Mouse (Mus musculus): Measurements from ENCODE around the gene D5Ertd579e. TPM values are rescaled to one million over a fixed set of nuclear protein-coding genes. Genes with fewer than 3 reads are reported as not detected.

The D5Ertd579e gene
- polyA plus RNA-seq, 1 experiment from 2014 or later = 14.0 TPM

GRCm38 (mm10) chr5:36713693-36714092 lies 17.9 kb upstream of the D5Ertd579e start:
- peak; percentile 75 for ATAC-seq (ENCODE audit: low read depth)
- Histone ChIP-seq H3K4me2 (ENCODE audit: low read depth, low read length) (peak overlapping the region; percentile 76; the same call in 1 of the 2 replicates), H3K27ac (ENCODE audit: low read length) (no peak overlapping the region), H3K27me3 (ENCODE audit: control insufficient read depth, insufficient read depth, low read depth, low read length) (peaks cover 54% of the 10 kb centered on the region), H3K9ac (ENCODE audit: low read length) (no peak overlapping the region), H3K9me3 (ENCODE audit: control insufficient read depth, low read length) (no peaks in the 10 kb centered on the region), H3K36me3 (ENCODE audit: control insufficient read depth, insufficient read depth, low read length) (no peaks in the 10 kb centered on the region), H3K4me3 (ENCODE audit: low read length) (no peak overlapping the region), H3K4me1 (replicated peaks; ENCODE audit: control insufficient read depth, insufficient read depth, low read length) (peaks cover 10% of the 10 kb centered on the region)
- WGBS = 43% methylated on average over 6 of the region's 6 CpGs

GRCm38 (mm10) chr5:36712553-36713534 lies 17.0 kb upstream of the D5Ertd579e start:
- WGBS = 4% methylated on average over 31 of the region's 31 CpGs
- peak overlapping the region; percentile 54; the same call in 1 of the 2 replicates for H3K9ac ChIP-seq (ENCODE audit: low read length)
- H3K27me3 ChIP-seq (ENCODE audit: control insufficient read depth, insufficient read depth, low read depth, low read length) = peaks cover 46% of the 10 kb centered on the region

GRCm38 (mm10) chr5:36711863-36712262 lies 16.0 kb upstream of the D5Ertd579e start:
- no peaks in the 10 kb centered on the region for H3K9me3 ChIP-seq (ENCODE audit: control insufficient read depth, low read length)
- H3K27ac ChIP-seq (ENCODE audit: low read length) = no peak overlapping the region
- ATAC-seq (ENCODE audit: low read depth) = no peak
- H3K4me1 ChIP-seq (replicated peaks; ENCODE audit: control insufficient read depth, insufficient read depth, low read length) = peaks cover 10% of the 10 kb centered on the region
- no peaks in the 10 kb centered on the region for H3K36me3 ChIP-seq (ENCODE audit: control insufficient read depth, insufficient read depth, low read length)
- H3K9ac ChIP-seq (ENCODE audit: low read length) = no peak overlapping the region
- no peak overlapping the region for H3K4me3 ChIP-seq (ENCODE audit: low read length)
- H3K4me2 ChIP-seq (ENCODE audit: low read depth, low read length) = no peak overlapping the region
- 42% methylated on average over 5 of the region's 5 CpGs for WGBS
- peaks cover 41% of the 10 kb centered on the region for H3K27me3 ChIP-seq (ENCODE audit: control insufficient read depth, insufficient read depth, low read depth, low read length)

More at GRCm38 (mm10) chr5:36712553-36713534, 17.0 kb upstream of the D5Ertd579e start:
- Histone ChIP-seq H3K27ac (ENCODE audit: low read length) (no peak overlapping the region), H3K4me1 (replicated peaks; ENCODE audit: control insufficient read depth, insufficient read depth, low read length) (peaks cover 10% of the 10 kb centered on the region), H3K4me2 (ENCODE audit: low read depth, low read length) (peak overlapping the region; percentile 76), H3K4me3 (ENCODE audit: low read length) (peak overlapping the region; percentile 43), H3K36me3 (ENCODE audit: control insufficient read depth, insufficient read depth, low read length) (no peaks in the 10 kb centered on the region), H3K9me3 (ENCODE audit: control insufficient read depth, low read length) (no peaks in the 10 kb centered on the region)
- peak; percentile 90 for ATAC-seq (ENCODE audit: low read depth)

- no peaks in the 10 kb centered on the region for H3K4me1 ChIP-seq (replicated peaks; ENCODE audit: control insufficient read depth, insufficient read depth, low read length)
- no peak overlapping the region for H3K9ac ChIP-seq (ENCODE audit: low read length)
- no peak overlapping the region for H3K27ac ChIP-seq (ENCODE audit: low read length)
- no peak for ATAC-seq (ENCODE audit: low read depth)
- peaks cover 32% of the 10 kb centered on the region for H3K27me3 ChIP-seq (ENCODE audit: control insufficient read depth, insufficient read depth, low read depth, low read length)
- WGBS = 86% methylated on average over 5 of the region's 5 CpGs
- H3K4me2 ChIP-seq (ENCODE audit: low read depth, low read length) = no peak overlapping the region
- no peak overlapping the region for H3K4me3 ChIP-seq (ENCODE audit: low read length)
- H3K36me3 ChIP-seq (ENCODE audit: control insufficient read depth, insufficient read depth, low read length) = no peaks in the 10 kb centered on the region
- no peaks in the 10 kb centered on the region for H3K9me3 ChIP-seq (ENCODE audit: control insufficient read depth, low read length)
Observed at GRCm38 (mm10) chr5:36705792-36706191, 10.0 kb upstream of the D5Ertd579e start.

- no peaks in the 10 kb centered on the region for H3K36me3 ChIP-seq (ENCODE audit: control insufficient read depth, insufficient read depth, low read length)
- H3K9me3 ChIP-seq (ENCODE audit: control insufficient read depth, low read length) = no peaks in the 10 kb centered on the region
- no peak for ATAC-seq (ENCODE audit: low read depth)
- H3K27me3 ChIP-seq (ENCODE audit: control insufficient read depth, insufficient read depth, low read depth, low read length) = peaks cover 29% of the 10 kb centered on the region
- no peaks in the 10 kb centered on the region for H3K4me1 ChIP-seq (replicated peaks; ENCODE audit: control insufficient read depth, insufficient read depth, low read length)
- H3K9ac ChIP-seq (ENCODE audit: low read length) = no peak overlapping the region
- H3K4me2 ChIP-seq (ENCODE audit: low read depth, low read length) = no peak overlapping the region
- 77% methylated on average over 5 of the region's 5 CpGs for WGBS
- no peak overlapping the region for H3K27ac ChIP-seq (ENCODE audit: low read length)
- H3K4me3 ChIP-seq (ENCODE audit: low read length) = no peak overlapping the region
Observed at GRCm38 (mm10) chr5:36705390-36705789, 9.6 kb upstream of the D5Ertd579e start.

- no peak overlapping the region for H3K27ac ChIP-seq (ENCODE audit: low read length)
- H3K27me3 ChIP-seq (ENCODE audit: control insufficient read depth, insufficient read depth, low read depth, low read length) = peaks cover 31% of the 10 kb centered on the region
- H3K4me2 ChIP-seq (ENCODE audit: low read depth, low read length) = no peak overlapping the region
- 74% methylated on average over 6 of the region's 6 CpGs for WGBS
- no peak overlapping the region for H3K4me3 ChIP-seq (ENCODE audit: low read length)
- no peaks in the 10 kb centered on the region for H3K4me1 ChIP-seq (replicated peaks; ENCODE audit: control insufficient read depth, insufficient read depth, low read length)
- ATAC-seq (ENCODE audit: low read depth) = no peak
- H3K9me3 ChIP-seq (ENCODE audit: control insufficient read depth, low read length) = no peaks in the 10 kb centered on the region
- no peaks in the 10 kb centered on the region for H3K36me3 ChIP-seq (ENCODE audit: control insufficient read depth, insufficient read depth, low read length)
- H3K9ac ChIP-seq (ENCODE audit: low read length) = no peak overlapping the region
Observed at GRCm38 (mm10) chr5:36704684-36705083, 8.9 kb upstream of the D5Ertd579e start.

GRCm38 (mm10) chr5:36700939-36701620 lies 5.3 kb upstream of the D5Ertd579e start:
- H3K27ac ChIP-seq (ENCODE audit: low read length) = no peak overlapping the region
- H3K9ac ChIP-seq (ENCODE audit: low read length) = no peak overlapping the region
- 57% methylated on average over 6 of the region's 6 CpGs for WGBS
- no peak overlapping the region for H3K4me3 ChIP-seq (ENCODE audit: low read length)
- H3K27me3 ChIP-seq (ENCODE audit: control insufficient read depth, insufficient read depth, low read depth, low read length) = peaks cover 34% of the 10 kb centered on the region
- H3K4me2 ChIP-seq (ENCODE audit: low read depth, low read length) = no peak overlapping the region
- H3K9me3 ChIP-seq (ENCODE audit: control insufficient read depth, low read length) = no peaks in the 10 kb centered on the region
- ATAC-seq (ENCODE audit: low read depth) = no peak
- H3K36me3 ChIP-seq (ENCODE audit: control insufficient read depth, insufficient read depth, low read length) = no peaks in the 10 kb centered on the region
- H3K4me1 ChIP-seq (replicated peaks; ENCODE audit: control insufficient read depth, insufficient read depth, low read length) = no peaks in the 10 kb centered on the region

- H3K36me3 ChIP-seq (ENCODE audit: control insufficient read depth, insufficient read depth, low read length) = no peaks in the 10 kb centered on the region
- no peak for ATAC-seq (ENCODE audit: low read depth)
- no peak overlapping the region for H3K4me2 ChIP-seq (ENCODE audit: low read depth, low read length)
- H3K27me3 ChIP-seq (ENCODE audit: control insufficient read depth, insufficient read depth, low read depth, low read length) = peaks cover 20% of the 10 kb centered on the region
- WGBS = 67% methylated on average over 5 of the region's 5 CpGs
- no peak overlapping the region for H3K27ac ChIP-seq (ENCODE audit: low read length)
- H3K9me3 ChIP-seq (ENCODE audit: control insufficient read depth, low read length) = no peaks in the 10 kb centered on the region
- H3K4me3 ChIP-seq (ENCODE audit: low read length) = no peak overlapping the region
- peaks cover 6% of the 10 kb centered on the region for H3K4me1 ChIP-seq (replicated peaks; ENCODE audit: control insufficient read depth, insufficient read depth, low read length)
- H3K9ac ChIP-seq (ENCODE audit: low read length) = no peak overlapping the region
Observed at GRCm38 (mm10) chr5:36698689-36699088, 2.9 kb upstream of the D5Ertd579e start.

- peaks cover 20% of the 10 kb centered on the region for H3K27me3 ChIP-seq (ENCODE audit: control insufficient read depth, insufficient read depth, low read depth, low read length)
- H3K36me3 ChIP-seq (ENCODE audit: control insufficient read depth, insufficient read depth, low read length) = no peaks in the 10 kb centered on the region
- 68% methylated on average over 7 of the region's 7 CpGs for WGBS
- H3K4me1 ChIP-seq (replicated peaks; ENCODE audit: control insufficient read depth, insufficient read depth, low read length) = peaks cover 6% of the 10 kb centered on the region
- H3K4me2 ChIP-seq (ENCODE audit: low read depth, low read length) = no peak overlapping the region
- no peaks in the 10 kb centered on the region for H3K9me3 ChIP-seq (ENCODE audit: control insufficient read depth, low read length)
- no peak for ATAC-seq (ENCODE audit: low read depth)
- H3K9ac ChIP-seq (ENCODE audit: low read length) = no peak overlapping the region
- no peak overlapping the region for H3K4me3 ChIP-seq (ENCODE audit: low read length)
- H3K27ac ChIP-seq (ENCODE audit: low read length) = no peak overlapping the region
Observed at GRCm38 (mm10) chr5:36698067-36698670, 2.3 kb upstream of the D5Ertd579e start.
